Mouse (Mus musculus) regulatory T cell (primary cell): ENCODE measurements around the gene Tmem87b.

Experiments
- in situ Hi-C: fragments of 300-600 bp; cut with MboI, MseI; formaldehyde crosslinking; loops from one replicate; pipeline ENCODE4 v1.15.1; 2025; ENCODE audit warnings: high pct_unique_total_duplicates

The Tmem87b gene

GRCm38 (mm10) chr2:128887866-128888550, 70.1 kb downstream of the Tmem87b start:
- in situ Hi-C loops = no loop called here

- in situ Hi-C loops = no loop called here
Measured at GRCm38 (mm10) chr2:128890661-128891335, 72.9 kb downstream of the Tmem87b start.

- in situ Hi-C loops = no loop called here
Measured at GRCm38 (mm10) chr2:128892180-128892721, 74.3 kb downstream of the Tmem87b start.

- in situ Hi-C loops = loop anchor here (25.0 kb wide), 1 partner anchor 641 kb away; no protein-coding TSS in a partner anchor
Measured at GRCm38 (mm10) chr2:128902843-128903242, 84.9 kb downstream of the Tmem87b start.

- in situ Hi-C loops = loop anchor here (25.0 kb wide), 1 partner anchor 641 kb away; no protein-coding TSS in a partner anchor
Measured at GRCm38 (mm10) chr2:128903661-128904060, 85.7 kb downstream of the Tmem87b start.
